Mouse (Mus musculus) myocyte (in vitro differentiated cells): ENCODE results near the gene Kalrn. TPM values are rescaled to one million over a fixed set of nuclear protein-coding genes. Genes with fewer than 3 reads are reported as not detected.

Source experiments
- H3K27me3 ChIP-seq: one replicate; pipeline ENCODE4 v1.6.1; 2011; ENCODE audit not compliant: control insufficient read depth, insufficient read depth, insufficient read length
- H3K36me3 ChIP-seq: one replicate; pipeline ENCODE4 v1.6.1; 2011; ENCODE audit not compliant: control insufficient read depth, insufficient read depth
- H3K4me2 ChIP-seq: one replicate; pipeline ENCODE4 v1.6.1; 2011; ENCODE audit warnings: low read depth, control low read depth
- H3K4me3 ChIP-seq: one replicate; pipeline ENCODE4 v1.5.1; 2011; ENCODE audit warnings: mild to moderate bottlenecking, control low read depth, moderate library complexity
- H3K79me2 ChIP-seq: one replicate; pipeline ENCODE4 v1.6.1; 2011; ENCODE audit not compliant: control insufficient read depth, insufficient read depth
- H3ac ChIP-seq: one replicate; pipeline ENCODE4 v1.6.1; 2011; ENCODE audit not compliant: control insufficient read depth, insufficient read length
- CEBPB ChIP-seq: IDR thresholded peaks from 2 replicates; pipeline ENCODE4 v1.6.1; 2011; ENCODE audit warnings: mild to moderate bottlenecking, moderate library complexity; ENCODE audit not compliant: poor library complexity, insufficient read depth, severe bottlenecking
- E2F4 ChIP-seq: IDR thresholded peaks from one replicate; pipeline ENCODE4 v1.6.1; 2011; ENCODE audit warnings: mild to moderate bottlenecking, control low read depth, moderate library complexity; ENCODE audit not compliant: insufficient read depth
- MAX ChIP-seq: IDR thresholded peaks from one replicate; pipeline ENCODE4 v1.6.1; 2011; ENCODE audit warnings: low read depth, mild to moderate bottlenecking, control low read depth
- MYOD1 ChIP-seq, 3 experiments: IDR thresholded peaks; one replicate each; pipeline ENCODE4 v1.6.1; 2011; ENCODE audit warnings: control low read depth in 2 of 3, low read depth in 2 of 3, mild to moderate bottlenecking in 2 of 3, moderate library complexity in 1 of 3; ENCODE audit not compliant: insufficient read length in 2 of 3, control insufficient read depth in 1 of 3
- MYOG ChIP-seq, 3 experiments: IDR thresholded peaks; one replicate each; pipeline ENCODE4 v1.6.1; 2011; ENCODE audit warnings: control low read depth in 2 of 3, low read depth in 2 of 3, mild to moderate bottlenecking in 2 of 3; ENCODE audit not compliant: insufficient read length in 2 of 3, control insufficient read depth in 1 of 3, insufficient read depth in 1 of 3
- POLR2A ChIP-seq: IDR thresholded peaks from one replicate; pipeline ENCODE4 v1.6.1; 2011; ENCODE audit warnings: low read depth, mild to moderate bottlenecking, control low read depth, moderate library complexity; ENCODE audit not compliant: insufficient read length
- POLR2AphosphoS2 ChIP-seq: IDR thresholded peaks from one replicate; pipeline ENCODE4 v1.6.1; 2011; ENCODE audit warnings: low read depth, control low read depth; ENCODE audit not compliant: insufficient read length
- REST ChIP-seq: IDR thresholded peaks from one replicate; pipeline ENCODE4 v1.6.1; 2011; ENCODE audit warnings: mild to moderate bottlenecking, control low read depth, moderate library complexity; ENCODE audit not compliant: insufficient read depth, insufficient read length
- SRF ChIP-seq: IDR thresholded peaks from one replicate; pipeline ENCODE4 v1.6.1; 2011; ENCODE audit warnings: low read depth; ENCODE audit not compliant: control insufficient read depth, insufficient read length
- TCF12 ChIP-seq: IDR thresholded peaks from one replicate; pipeline ENCODE4 v1.6.1; 2011; ENCODE audit warnings: mild to moderate bottlenecking, control low read depth; ENCODE audit not compliant: poor library complexity, insufficient read depth, severe bottlenecking
- TCF3 ChIP-seq: IDR thresholded peaks from one replicate; pipeline ENCODE4 v1.6.1; 2011; ENCODE audit warnings: low read depth, control low read depth; ENCODE audit not compliant: insufficient read length
- USF1 ChIP-seq: IDR thresholded peaks from one replicate; pipeline ENCODE4 v1.6.1; 2011; ENCODE audit warnings: low read depth, mild to moderate bottlenecking, control low read depth, moderate library complexity
- polyA plus RNA-seq: library from polyadenylated mRNA; unstranded; fragments of >200 nt; fragmentation: generic; extraction: Trizol; gene quantifications from one replicate; pipeline ENCODE4 v1.2.1, GENCODE M21; 2012; ENCODE audit warnings: missing spikeins

Gene Kalrn
- polyA plus RNA-seq, 1 experiment, result 5.5 TPM

DNA sequence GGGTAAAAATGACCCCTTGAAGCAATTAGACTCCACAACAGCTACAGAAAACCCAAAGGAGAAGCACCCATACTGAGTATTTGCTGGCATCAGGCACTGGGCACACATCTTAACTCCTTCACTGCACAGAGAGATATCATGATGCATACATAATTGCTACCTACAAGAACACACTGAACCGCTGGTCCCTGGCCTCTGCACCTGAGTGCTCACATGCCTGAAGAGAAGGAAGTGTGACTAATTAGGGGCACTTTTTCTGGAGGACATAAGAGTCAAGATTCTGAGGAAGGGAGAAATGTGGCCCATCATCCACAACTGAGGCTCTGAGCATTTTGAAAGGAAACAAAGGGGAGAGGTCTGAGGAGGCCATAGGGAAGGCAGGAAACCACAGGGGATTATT is 65.2 kb downstream of the Kalrn start:
- Histone ChIP-seq H3K4me3 (no peak overlapping the region), H3ac (no peak overlapping the region), H3K4me2 (no peak overlapping the region), H3K36me3 (no peaks in the 10 kb centered on the region), H3K27me3 (no peaks in the 10 kb centered on the region), H3K79me2 (no peaks in the 10 kb centered on the region)
- TF ChIP-seq POLR2AphosphoS2, result no peak
- TF ChIP-seq MYOG (IDR thresholded peaks at IDR 0.05; ENCODE audit: control insufficient read depth in 1 of 3, insufficient read depth in 1 of 3, insufficient read length in 2 of 3, low read depth in 2 of 3), result no peak
- TF ChIP-seq TCF12, result no peak
- no peak for TF ChIP-seq POLR2A
- TF ChIP-seq MYOD1 (IDR thresholded peaks at IDR 0.05; ENCODE audit: control insufficient read depth in 1 of 3, insufficient read length in 2 of 3, low read depth in 2 of 3), result no peak
- no peak for TF ChIP-seq TCF3
- no peak for TF ChIP-seq MAX
- no peak for TF ChIP-seq SRF
- TF ChIP-seq USF1, result no peak
- no peak for TF ChIP-seq REST
- TF ChIP-seq CEBPB, result no peak
- no peak for TF ChIP-seq E2F4

DNA sequence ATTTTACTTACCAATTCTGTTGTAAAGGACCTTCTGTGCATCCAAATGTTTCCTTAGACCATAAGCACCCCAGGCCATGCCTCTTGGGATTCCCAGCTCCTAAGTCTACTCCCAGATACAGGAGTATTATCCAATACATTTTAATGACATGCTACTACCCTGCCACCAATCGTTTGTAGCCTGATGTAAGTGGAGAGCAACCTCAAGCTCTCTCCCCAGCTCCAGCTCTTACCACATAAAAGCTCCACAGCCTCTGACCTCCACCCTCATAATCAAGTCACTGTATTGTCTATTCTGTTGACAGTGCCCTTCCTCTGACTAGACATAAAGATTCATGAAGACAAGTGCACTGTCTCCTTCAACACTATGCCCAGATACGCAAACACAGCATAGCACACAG is 67.3 kb downstream of the Kalrn start:
- H3K36me3 ChIP-seq, result no peaks in the 10 kb centered on the region
- TF ChIP-seq MYOD1 (IDR thresholded peaks at IDR 0.05; ENCODE audit: control insufficient read depth in 1 of 3, insufficient read length in 2 of 3, low read depth in 2 of 3) (no peak), CEBPB (peak; percentile 97)
- H3K79me2 ChIP-seq, result no peaks in the 10 kb centered on the region
- no peak overlapping the region for H3ac ChIP-seq
- no peaks in the 10 kb centered on the region for H3K27me3 ChIP-seq
- H3K4me3 ChIP-seq, result no peak overlapping the region
- peak overlapping the region; percentile 53 for H3K4me2 ChIP-seq

DNA sequence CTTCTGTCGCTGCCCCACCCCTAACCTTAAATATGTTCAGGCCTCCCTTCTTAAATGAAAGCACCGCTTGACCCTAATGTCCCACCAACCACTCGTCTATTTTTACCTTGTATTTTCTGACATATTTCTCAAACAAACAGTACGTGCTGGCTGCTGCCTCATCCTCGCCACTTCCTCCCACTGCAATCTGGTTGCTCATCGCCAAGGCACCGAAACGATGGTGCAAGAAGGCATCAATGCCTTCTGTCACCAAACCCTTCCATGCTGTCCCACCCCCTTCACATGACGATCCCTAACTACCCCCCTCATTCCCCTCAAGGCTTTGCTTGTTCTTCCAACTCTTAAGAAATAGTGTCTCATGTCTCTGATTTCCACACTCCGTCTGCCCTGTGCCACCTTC is 69.1 kb downstream of the Kalrn start:
- H3K4me2 ChIP-seq, result no peak overlapping the region
- no peak for TF ChIP-seq POLR2AphosphoS2
- no peak for TF ChIP-seq MAX
- no peak for TF ChIP-seq TCF12
- TF ChIP-seq USF1, result no peak
- no peak for TF ChIP-seq MYOD1 (IDR thresholded peaks at IDR 0.05; ENCODE audit: control insufficient read depth in 1 of 3, insufficient read length in 2 of 3, low read depth in 2 of 3)
- TF ChIP-seq SRF, result no peak
- no peak for TF ChIP-seq CEBPB
- no peak for TF ChIP-seq POLR2A
- TF ChIP-seq E2F4, result no peak
- no peak for TF ChIP-seq REST
- TF ChIP-seq MYOG (IDR thresholded peaks at IDR 0.05; ENCODE audit: control insufficient read depth in 1 of 3, insufficient read depth in 1 of 3, insufficient read length in 2 of 3, low read depth in 2 of 3), result no peak
- no peak for TF ChIP-seq TCF3
- H3K4me3 ChIP-seq, result no peak overlapping the region
- H3K79me2 ChIP-seq, result no peaks in the 10 kb centered on the region
- H3K27me3 ChIP-seq, result no peaks in the 10 kb centered on the region
- H3K36me3 ChIP-seq, result no peaks in the 10 kb centered on the region
- H3ac ChIP-seq, result no peak overlapping the region

DNA sequence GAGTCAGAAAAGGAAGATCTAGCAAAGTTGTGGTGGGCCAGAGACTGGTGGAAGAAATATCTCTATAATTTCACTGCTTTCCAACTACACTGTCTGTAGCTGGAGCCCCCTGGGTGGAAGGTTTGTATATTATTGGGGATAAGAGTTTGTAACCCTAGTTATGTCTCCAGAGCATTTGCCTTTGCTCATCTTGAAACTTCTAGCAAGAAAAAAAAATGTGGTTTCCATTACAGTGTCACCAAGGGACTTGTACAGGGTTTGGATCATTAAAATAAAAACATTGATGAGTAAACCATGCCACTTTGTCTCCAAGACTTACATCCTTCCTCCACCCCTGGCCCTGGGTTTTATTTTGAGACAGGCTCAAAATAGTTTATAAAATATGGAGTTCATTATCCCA is 71.2 kb downstream of the Kalrn start:
- TF ChIP-seq POLR2AphosphoS2, result no peak
- TF ChIP-seq TCF3, result no peak
- TF ChIP-seq SRF, result no peak
- no peak for TF ChIP-seq USF1
- no peak for TF ChIP-seq CEBPB
- no peak for TF ChIP-seq MAX
- no peak for TF ChIP-seq MYOG (IDR thresholded peaks at IDR 0.05; ENCODE audit: control insufficient read depth in 1 of 3, insufficient read depth in 1 of 3, insufficient read length in 2 of 3, low read depth in 2 of 3)
- no peak for TF ChIP-seq MYOD1 (IDR thresholded peaks at IDR 0.05; ENCODE audit: control insufficient read depth in 1 of 3, insufficient read length in 2 of 3, low read depth in 2 of 3)
- no peak for TF ChIP-seq REST
- no peak for TF ChIP-seq TCF12
- TF ChIP-seq POLR2A, result no peak
- TF ChIP-seq E2F4, result no peak

DNA sequence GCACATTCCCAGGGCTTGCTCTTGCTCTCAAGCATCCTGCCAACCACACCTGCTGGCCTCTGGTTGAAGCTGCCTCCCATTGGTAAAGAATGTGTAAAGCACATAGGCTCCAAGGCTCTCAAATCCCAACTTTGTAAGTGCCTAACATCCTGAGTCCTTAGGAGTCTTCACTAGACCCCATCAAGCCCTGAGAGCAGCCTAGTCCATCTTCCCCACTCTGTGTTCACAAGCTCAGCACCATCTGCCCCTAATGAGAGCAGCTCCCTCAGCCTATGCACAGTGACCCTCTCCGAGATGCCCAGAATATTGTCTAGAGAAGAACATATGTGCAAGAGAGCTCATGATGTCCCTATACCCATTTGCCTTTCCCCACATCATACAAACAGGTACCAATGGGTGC is 78.6 kb downstream of the Kalrn start:
- no peaks in the 10 kb centered on the region for H3K27me3 ChIP-seq
- H3K4me2 ChIP-seq, result no peak overlapping the region
- TF ChIP-seq MYOG (IDR thresholded peaks at IDR 0.05; ENCODE audit: control insufficient read depth in 1 of 3, insufficient read depth in 1 of 3, insufficient read length in 2 of 3, low read depth in 2 of 3) (no peak), SRF (no peak), REST (no peak), E2F4 (no peak), POLR2AphosphoS2 (no peak), MYOD1 (IDR thresholded peaks at IDR 0.05; ENCODE audit: control insufficient read depth in 1 of 3, insufficient read length in 2 of 3, low read depth in 2 of 3) (no peak), USF1 (no peak), MAX (no peak), TCF12 (no peak), TCF3 (no peak), CEBPB (no peak), POLR2A (no peak)
- no peaks in the 10 kb centered on the region for H3K36me3 ChIP-seq
- H3K4me3 ChIP-seq, result no peak overlapping the region
- H3ac ChIP-seq, result no peak overlapping the region
- H3K79me2 ChIP-seq, result no peaks in the 10 kb centered on the region

More for the DNA sequence above, 71.2 kb downstream of the Kalrn start:
- H3K27me3 ChIP-seq, result no peaks in the 10 kb centered on the region
- H3K4me3 ChIP-seq, result no peak overlapping the region
- H3K79me2 ChIP-seq, result no peaks in the 10 kb centered on the region
- H3ac ChIP-seq, result no peak overlapping the region
- no peaks in the 10 kb centered on the region for H3K36me3 ChIP-seq
- H3K4me2 ChIP-seq, result no peak overlapping the region
